Mouse (Mus musculus): ENCODE measurements around the gene Crp.

GRCm38 (mm10) chr1:172653900-172654299 is 44.0 kb upstream of the Crp start:
- no peak for TF ChIP-seq CTCF (IDR thresholded peaks at IDR 0.05; ENCODE audit: extremely low read depth, insufficient read length, insufficient replicate concordance, low read depth, low read length)
- TF ChIP-seq POLR2A (IDR thresholded peaks at IDR 0.05; ENCODE audit: low read depth, low read length), result no peak
